Mouse (Mus musculus) granulocyte monocyte progenitor cell, adult 5-6 weeks (primary cell): ENCODE data around the gene Vwa7. TPM values are rescaled to one million over a fixed set of nuclear protein-coding genes. Genes with fewer than 3 reads are reported as not detected.
"Not testable (repeated sequence)": the region's sequence is repeated elsewhere in the genome, so short reads cannot be mapped to it uniquely, and the experiment has no call there.

Experiments used
- ATAC-seq: replicated peaks from 2 replicates; pipeline ENCODE4 v1.8.0; 2016; ENCODE audit warnings: mild to moderate bottlenecking, moderate TSS enrichment, inconsistent platforms; ENCODE audit not compliant: poor library complexity, severe bottlenecking
- total RNA-seq, 2 experiments: library from RNA; stranded (forward) in 1 of 2; stranded (reverse) in 1 of 2; fragments of 200-712, 200-1000 nt in 1 of 2; fragments of >200 nt in 1 of 2; fragmentation: Nextera tagmentation in 1 of 2; gene quantifications; 2 replicates each; pipeline ENCODE4 v1.2.3; 2014 to 2017

Gene Vwa7
- total RNA-seq (2014; fragmentation: Nextera tagmentation) (0.11 and 0.19 TPM in 2 replicates), total RNA-seq (2017) (not detected in 2 replicates)

DNA sequence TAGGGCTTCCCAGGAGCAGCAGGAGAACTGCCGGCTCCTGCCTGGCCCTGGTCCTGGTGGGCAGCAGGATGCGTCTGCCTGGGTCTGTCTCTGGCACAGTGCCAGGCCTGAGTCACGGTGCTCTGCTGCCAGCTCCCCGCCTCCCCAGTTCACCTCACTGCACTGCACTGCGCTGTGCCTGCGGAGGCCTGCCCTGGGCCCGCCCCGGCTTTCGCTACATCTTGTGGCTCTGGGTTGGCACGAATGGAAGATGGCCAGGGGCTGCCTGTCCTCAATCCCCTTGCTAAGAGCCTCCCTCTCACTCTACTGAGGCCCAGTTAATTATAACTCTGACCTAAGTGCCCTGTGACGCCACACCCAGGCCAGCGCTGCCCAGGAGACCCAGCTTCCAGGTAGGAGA lies at the start of gene Vwa7:
Gene Vwa7, plus strand, starts transcription at position 204 of the 400 bp plus-strand sequence.
- ATAC-seq, result 0 out of 2 replicates have a peak, but pooled peaks have one; percentile 4

DNA sequence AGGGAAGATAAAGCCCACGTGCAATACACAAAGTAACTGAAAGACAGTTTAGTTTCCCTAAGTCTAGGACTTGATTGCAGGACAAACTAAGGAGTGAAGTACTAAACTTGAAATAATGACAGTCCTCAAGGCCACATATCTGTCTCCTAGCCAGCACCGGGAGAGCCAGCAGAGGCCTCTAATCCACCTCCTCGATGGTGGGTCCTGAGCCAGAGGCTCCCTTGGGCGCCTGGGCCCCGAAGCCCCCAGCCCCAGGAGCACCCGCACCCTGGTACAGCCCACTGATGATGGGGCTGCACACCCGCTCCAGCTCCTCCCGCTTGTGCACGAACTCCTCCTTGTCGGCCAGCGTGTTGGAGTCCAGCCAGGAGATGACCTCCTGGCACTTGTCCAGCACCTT lies 46.6 kb upstream of the Vwa7 start, which contains the start of gene Gm20481:
Gene Gm20481, plus strand, starts transcription at position 91 of the 400 bp plus-strand sequence.
- not testable (repeated sequence) for ATAC-seq

DNA sequence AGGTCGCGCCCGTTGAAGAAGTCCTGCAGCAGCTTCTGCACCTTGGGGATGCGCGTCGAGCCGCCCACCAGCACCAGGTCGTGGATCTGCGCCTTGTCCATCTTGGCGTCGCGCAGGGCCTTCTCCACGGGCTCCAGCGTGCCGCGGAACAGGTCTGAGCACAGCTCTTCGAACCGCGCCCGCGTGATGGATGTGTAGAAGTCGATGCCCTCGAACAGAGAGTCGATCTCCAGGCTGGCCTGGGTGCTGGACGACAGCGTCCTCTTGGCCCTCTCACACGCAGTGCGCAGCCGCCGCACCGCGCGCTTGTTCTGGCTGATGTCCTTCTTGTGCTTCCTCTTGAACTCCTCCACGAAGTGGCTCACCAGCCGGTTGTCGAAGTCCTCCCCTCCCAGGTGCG lies 45.5 kb upstream of the Vwa7 start:
- not testable (repeated sequence) for ATAC-seq

DNA sequence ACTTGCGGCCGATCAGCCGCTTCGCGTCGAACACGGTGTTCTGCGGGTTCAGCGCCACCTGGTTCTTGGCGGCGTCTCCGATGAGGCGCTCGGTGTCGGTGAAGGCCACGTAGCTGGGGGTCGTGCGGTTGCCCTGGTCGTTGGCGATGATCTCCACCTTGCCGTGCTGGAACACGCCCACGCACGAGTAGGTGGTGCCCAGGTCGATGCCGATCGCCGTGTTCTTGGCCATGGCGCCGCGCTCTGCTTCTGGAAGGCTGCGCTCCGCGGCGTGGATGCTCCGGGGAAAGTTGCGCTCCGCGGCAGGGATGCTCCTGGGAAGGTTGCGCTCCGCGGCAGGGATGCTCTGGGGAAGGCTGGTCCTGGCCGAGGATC lies 44.7 kb upstream of the Vwa7 start:
- ATAC-seq, result peak; percentile 45

DNA sequence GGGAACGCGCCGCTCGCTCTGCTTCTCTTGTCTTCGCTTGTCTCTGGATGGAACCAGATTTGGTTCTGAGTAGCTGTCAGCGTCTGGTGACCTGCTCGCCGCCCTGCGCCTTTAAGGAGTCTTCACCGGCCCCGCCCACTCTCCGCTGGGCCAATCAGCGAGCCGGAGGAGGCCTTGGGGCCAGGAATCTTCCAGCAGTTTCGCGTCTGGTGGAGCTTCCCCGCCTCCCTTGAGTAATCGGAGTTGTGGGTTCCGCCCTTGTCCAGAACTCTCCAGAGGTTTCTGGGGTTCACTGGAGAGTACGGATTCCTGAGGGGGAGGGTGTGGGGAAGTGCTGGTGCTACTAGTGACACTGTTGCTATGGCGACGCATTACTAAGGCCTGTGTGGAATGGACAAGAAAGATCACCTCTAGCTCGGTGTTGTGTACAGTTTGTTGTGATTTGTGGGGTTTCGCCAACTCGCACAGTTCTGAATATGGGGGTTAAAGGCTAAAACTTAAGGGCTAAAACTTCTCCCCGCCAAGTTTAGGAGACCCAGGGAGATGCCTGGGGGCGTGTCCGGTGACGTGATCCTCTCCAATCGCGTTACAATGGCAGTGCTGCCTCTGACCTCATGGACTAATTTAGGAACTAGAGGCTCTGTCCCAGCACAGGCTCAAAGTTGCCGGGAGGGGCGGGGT lies 44.2 kb upstream of the Vwa7 start, which contains the start of the genes Hspa1a and Hspa1l:
Gene Hspa1a, minus strand, starts transcription at position 88 of the 681 bp plus-strand sequence.
Gene Hspa1l, plus strand, starts transcription at position 635 of the 681 bp plus-strand sequence.
- peak; percentile 83 for ATAC-seq

DNA sequence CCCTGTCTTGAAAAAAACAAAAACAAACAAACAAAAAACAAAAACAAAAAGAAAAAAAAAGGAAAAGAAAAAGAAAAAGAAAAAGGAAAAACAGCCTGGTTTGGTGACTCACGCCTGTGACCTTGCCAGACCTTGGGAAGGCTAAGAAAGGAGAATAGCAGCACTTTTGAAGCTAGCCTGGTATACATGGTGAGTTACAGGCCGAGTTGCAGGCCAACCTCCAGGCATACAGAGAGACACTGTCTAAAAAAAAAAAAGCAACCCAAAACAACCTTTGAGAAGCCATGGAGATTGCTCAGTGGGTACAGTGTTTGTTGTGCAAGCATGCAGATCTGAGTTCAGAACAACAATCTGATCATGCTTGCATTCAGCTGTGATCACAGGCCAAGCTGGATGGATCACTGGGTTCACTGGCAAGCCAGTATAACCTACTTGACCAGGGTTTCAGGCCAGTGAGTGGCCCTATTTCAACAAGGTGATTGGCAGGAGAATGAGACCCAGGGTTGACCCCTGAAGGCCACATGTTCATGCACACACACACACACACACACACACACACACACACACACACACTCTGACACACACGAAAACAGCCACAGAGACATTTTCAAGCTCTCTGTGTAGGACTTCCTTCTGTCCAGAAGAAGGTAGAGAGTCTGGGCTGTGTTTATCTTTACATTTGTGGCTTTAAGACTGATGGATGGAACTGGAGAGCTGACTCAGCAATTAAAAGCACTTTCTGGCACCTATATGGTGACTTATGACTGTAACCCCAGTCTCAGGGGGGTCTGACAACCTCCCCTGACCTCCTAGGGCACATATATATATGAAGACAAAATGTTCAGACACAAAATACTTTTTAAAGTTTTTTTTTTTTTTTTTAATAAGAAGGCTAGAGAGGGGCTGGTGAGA lies 40.5 kb upstream of the Vwa7 start:
- no peak for ATAC-seq

DNA sequence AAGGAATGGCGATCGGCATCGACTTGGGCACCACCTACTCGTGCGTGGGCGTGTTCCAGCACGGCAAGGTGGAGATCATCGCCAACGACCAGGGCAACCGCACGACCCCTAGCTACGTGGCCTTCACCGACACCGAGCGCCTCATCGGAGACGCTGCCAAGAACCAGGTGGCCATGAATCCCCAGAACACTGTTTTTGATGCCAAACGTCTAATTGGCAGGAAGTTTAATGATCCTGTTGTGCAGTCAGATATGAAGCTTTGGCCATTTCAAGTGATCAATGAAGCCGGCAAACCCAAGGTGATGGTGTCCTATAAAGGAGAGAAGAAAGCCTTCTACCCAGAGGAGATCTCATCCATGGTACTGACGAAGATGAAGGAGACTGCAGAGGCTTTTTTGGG lies 39.4 kb upstream of the Vwa7 start:
- no peak for ATAC-seq

DNA sequence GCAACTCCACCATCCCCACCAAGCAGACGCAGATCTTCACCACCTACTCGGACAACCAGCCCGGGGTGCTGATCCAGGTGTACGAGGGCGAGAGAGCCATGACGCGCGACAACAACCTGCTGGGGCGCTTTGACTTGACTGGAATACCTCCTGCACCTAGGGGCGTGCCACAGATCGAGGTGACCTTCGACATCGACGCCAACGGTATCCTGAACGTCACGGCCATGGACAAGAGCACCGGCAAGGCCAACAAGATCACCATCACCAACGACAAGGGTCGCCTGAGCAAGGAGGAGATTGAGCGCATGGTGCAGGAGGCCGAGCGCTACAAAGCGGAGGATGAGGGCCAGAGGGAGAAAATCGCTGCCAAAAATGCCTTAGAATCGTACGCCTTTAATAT lies 38.1 kb upstream of the Vwa7 start:
- ATAC-seq, result no peak

DNA sequence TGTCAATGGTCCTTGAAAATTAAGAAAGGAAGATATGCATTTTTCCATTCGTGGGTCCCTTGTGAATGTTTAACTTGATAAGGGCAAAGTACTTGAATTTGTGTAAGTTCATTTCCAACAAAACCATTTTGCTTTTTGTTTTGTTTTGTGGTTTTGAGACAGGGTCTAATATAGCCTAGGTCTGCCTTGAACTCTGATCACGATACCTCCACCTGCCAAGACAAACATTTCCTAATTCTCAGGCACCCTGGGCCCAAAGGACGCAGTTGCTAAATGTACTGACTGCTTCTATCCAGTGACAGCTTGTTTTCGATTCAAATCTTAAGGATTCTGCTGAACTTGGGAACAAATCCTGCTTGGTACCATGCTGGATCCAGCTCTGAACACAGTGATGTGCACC lies 36.7 kb upstream of the Vwa7 start:
- no peak for ATAC-seq

DNA sequence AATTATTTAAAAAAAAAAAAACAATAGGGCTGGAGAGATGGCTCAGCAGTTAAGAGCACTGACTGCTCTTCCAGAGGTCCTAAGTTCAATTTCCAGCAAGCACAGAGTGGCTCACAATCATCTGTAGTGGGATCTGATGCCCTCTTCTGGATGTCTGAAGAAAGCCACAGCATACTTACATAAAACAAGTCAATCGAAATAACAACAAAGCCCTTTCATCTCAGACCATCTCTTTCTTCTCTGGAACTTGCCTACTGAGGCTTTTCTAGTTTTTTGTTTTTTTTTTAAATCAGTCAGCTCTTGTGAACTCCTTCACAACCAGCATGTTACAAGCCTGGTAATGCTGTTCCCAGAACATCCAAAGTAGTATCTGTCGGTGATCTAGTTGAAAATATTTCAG lies 35.7 kb upstream of the Vwa7 start:
- no peak for ATAC-seq

DNA sequence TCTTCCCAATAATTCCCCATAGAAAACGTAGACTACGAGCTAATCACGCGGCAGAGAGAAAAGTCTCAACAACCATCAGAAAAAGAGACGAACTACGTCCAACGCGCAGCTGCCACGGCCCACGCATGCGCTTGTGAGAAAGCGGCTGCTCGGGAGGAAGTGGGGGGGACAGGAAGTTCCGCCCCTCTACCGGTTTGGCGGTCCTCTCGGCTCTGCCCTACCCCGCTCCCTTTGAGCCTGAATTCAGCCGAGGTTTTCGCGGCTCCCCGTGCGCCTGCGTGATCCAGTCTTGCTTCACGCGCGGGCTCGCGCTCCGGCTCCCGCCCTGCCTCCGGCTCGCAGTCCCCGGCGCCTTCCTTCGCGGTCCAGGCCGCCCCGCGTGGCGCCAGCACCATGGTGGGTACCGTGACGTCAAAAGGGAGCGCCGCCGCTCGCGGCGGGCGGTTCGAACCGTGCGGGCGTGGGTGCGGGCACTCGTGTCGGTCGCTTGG lies 34.6 kb upstream of the Vwa7 start, which contains the start of gene Lsm2:
Gene Lsm2, plus strand, starts transcription at position 173 of the 491 bp plus-strand sequence.
- ATAC-seq, result peak; percentile 76

DNA sequence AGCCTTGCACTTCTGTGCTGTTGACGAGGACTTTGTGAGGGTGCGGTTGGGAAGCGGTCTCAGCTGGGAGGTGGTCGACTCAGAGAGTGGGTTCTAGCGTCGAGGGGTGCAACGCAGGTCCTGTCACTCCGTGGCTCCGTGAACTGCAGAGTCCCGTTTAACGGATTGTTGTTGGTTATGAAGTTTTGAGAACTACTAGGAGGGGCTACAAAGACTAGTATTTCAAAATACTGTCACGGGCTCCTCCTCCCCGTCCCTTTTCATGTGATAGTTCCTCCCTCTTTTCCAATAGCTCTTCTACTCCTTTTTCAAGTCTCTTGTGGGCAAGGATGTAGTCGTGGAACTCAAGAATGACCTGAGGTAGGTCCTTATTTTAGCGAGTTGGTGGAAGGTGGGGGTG lies 34.1 kb upstream of the Vwa7 start:
- ATAC-seq, result peak; percentile 62

DNA sequence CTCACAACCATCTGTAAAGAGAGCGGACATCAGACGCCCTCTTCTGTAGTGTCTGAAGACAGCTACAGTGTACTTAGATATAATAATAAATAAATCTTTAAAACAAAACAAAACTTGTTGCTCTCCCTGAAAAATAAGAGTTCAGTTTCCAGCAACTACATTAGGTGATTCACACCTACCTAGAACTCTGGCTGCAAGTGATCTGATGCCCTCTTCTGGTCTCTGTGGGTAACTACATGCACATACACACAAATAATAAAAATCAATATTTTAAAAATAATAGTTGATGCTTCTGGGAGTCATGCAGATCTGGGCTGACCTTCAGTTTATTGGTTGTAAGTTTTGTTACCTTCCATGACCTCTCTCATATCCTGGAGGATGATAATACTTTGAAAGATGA lies 32.2 kb upstream of the Vwa7 start:
- ATAC-seq, result no peak

DNA sequence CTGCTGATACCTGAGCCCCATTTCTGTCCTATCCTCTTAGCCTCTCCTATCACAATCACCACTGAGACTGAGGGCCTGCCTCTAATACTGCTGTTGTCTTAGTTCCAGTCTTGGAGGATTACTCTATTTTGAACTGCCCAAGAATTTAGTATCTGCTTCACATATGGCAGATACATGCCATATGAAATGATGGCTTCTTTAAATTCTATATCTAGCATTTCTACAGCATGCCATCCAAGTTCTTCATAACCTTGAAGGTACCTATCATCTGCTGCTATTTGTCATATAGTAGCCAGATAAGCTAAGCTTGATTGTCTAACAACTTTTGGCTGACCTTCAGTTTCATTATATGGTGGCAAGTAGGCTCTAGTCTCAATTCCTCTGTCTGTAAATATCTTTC lies 21.6 kb upstream of the Vwa7 start:
- ATAC-seq, result no peak

DNA sequence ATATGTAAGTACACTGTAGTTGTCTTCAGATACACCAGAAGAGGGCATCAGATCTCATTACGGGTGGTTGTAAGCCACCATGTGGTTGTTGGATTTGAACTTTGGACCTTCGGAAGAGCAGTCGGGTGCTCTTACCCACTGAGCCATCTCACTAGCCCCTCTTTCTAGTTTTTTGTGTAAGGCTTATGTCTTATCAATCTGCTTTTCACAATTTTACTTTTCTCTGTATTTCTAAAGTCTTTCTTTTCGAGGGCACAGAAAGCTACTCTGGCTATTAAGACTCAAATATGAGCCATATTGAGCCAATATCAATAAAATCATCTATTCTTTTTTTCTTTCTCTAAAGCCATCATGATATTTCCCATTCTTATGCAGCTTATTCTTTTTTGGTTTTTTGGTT lies 21.2 kb upstream of the Vwa7 start:
- ATAC-seq, result not testable (repeated sequence)

DNA sequence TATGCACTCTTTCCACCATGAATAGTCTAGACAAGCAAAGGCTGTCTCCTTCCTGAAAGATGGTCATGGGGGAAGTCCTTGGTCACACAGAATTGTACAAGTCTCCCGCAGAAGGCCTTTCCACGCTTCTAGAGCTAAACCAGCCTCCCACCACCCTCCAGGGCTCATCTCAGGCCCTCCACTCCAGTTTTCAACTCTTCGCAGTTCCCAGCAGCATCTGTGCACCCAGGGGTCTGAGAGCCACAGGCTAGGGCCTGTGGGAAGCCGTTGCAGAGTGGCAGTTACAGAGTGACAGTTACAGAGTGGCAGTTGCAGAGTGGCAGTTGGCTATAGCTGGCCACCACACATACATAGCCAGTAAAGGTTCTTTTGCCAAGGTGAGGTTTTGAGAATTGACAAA lies 20.5 kb upstream of the Vwa7 start:
- not testable (repeated sequence) for ATAC-seq

DNA sequence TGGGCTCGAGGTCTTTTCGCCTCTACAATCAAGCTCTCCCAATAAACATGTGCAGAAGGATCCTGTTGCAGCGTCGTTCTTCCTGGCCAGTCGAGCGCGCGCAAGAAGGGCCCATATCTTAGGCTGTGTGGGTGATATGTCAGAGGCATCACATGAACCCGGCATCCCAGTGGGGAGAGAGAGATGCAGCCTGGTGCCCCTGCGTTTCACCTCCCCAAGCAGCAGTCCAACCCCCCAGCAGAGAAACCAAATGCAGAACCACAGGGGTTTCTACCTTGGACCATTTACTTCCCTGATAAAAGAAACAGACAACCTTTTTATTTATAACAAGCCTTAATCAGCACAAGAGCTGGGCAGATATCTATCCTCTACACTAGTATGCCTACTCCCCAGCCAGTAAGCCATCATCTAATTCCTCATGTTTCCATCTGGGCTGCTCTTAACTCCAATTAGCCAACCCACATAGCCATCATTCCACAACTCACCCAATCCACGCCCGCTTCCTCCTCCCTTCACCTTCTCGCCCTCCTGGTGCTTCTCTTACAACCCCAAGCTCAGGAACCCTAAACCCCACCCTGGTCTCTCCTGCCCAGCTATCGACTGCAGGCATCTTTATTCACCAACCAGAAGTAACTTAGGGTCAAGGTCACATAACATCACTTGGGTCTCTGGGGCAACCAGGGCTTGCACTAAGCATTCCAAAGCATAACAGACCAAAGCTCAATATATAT lies 19.8 kb upstream of the Vwa7 start:
- ATAC-seq, result no peak

DNA sequence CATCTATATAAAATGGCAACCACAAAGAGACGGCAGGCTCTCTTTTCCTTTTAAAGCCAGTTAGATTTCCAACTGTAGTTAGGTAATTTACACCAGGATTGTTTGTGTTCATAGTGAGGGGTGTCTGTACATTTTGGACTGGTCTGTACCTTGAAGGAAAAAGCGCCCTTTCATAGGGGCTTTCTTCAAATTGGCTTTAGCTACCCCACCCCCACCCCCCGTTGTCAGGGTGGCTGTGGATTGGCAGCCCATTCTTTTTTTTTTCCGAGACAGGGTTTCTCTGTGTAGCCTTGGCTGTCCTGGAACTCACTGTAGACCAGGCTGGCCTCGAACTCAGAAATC lies 19.3 kb upstream of the Vwa7 start:
- ATAC-seq, result no peak

DNA sequence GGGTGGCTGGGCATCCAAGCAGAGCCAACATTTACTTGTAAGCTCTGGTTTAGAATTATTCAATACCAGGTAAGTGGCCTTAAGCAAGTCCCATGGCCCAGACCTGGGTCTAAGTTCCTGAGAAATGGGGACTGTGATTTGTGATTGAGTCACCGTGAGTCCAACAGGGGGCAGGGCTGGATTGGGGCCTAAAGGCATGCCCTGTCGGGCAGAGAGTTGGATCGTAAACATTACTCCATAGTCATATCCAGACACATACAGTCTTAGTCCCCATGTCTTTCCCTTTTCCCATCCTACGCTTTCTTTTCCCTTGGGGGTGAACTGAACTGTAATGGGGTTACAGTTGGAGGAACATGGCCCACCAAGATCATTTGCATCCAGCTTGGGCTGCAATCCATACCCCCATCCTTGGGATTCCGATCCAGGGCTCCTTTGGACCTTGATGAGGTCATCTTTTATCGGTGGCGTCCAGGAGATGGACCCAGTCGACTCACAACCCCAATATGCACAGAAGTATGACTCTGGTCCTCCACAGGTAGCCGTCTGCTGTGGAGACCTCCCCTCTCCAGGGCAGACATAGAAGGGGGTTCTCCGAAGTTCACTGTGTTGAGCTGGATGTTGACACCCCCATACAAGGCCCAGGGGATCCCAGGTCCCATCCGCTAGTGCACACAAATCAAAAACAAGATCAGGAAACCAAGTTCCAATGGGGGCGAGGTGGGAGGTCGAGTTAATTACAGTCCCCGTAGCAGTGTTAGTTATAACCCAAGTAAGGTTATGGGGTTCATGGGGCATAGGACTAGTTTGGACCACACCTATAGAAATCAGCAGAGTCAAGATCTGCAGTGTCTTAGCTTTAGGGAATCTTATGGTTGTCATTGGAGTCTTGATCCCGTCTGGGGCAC lies 17.6 kb upstream of the Vwa7 start:
- ATAC-seq, result no peak
